Mouse (Mus musculus): ENCODE measurements at regions not wholly inside any gene's neighbourhood (a gene's known extent, or its start where the extent isn't known, plus 50 kb on each side); places are given as distances from the start of the nearest gene placed in this dataset.

GRCm38 (mm10) chr10:37711459-37711858, 572.7 kb upstream of the Marcks start:
- DNase-seq = no peak

- DNase-seq = no peak
Observed at GRCm38 (mm10) chr10:37694041-37694690, 555.4 kb upstream of the Marcks start.

GRCm38 (mm10) chr10:37692851-37693250, 554.1 kb upstream of the Marcks start:
- DNase-seq = no peak

GRCm38 (mm10) chr10:37691939-37692338, 553.2 kb upstream of the Marcks start:
- no peak for DNase-seq

GRCm38 (mm10) chr10:37683101-37683500, 544.4 kb upstream of the Marcks start:
- no peak for DNase-seq

- DNase-seq = no peak
Observed at GRCm38 (mm10) chr10:37680601-37681000, 541.9 kb upstream of the Marcks start.

GRCm38 (mm10) chr10:37677826-37678225, 539.1 kb upstream of the Marcks start:
- no peak for DNase-seq

GRCm38 (mm10) chr10:37668827-37669226, 530.1 kb upstream of the Marcks start:
- no peak for DNase-seq

- DNase-seq = no peak
Observed at GRCm38 (mm10) chr10:37667031-37667745, 528.5 kb upstream of the Marcks start.

- no peak for DNase-seq
Observed at GRCm38 (mm10) chr10:37666535-37666934, 527.8 kb upstream of the Marcks start.

GRCm38 (mm10) chr10:37637001-37637562, 498.4 kb upstream of the Marcks start:
- no peak for DNase-seq

GRCm38 (mm10) chr10:37636421-37636820, 497.7 kb upstream of the Marcks start:
- no peak for DNase-seq

- no peak for DNase-seq
Observed at GRCm38 (mm10) chr10:37630403-37630802, 491.7 kb upstream of the Marcks start.

- no peak for DNase-seq
Observed at GRCm38 (mm10) chr10:37627900-37628299, 489.2 kb upstream of the Marcks start.

GRCm38 (mm10) chr10:37626758-37627201, 488.1 kb upstream of the Marcks start:
- no peak for DNase-seq

GRCm38 (mm10) chr10:37625972-37626757, 487.4 kb upstream of the Marcks start:
- DNase-seq = no peak

- no peak for DNase-seq
Observed at GRCm38 (mm10) chr10:37623041-37623440, 484.3 kb upstream of the Marcks start.

GRCm38 (mm10) chr10:37618606-37619005, 479.9 kb upstream of the Marcks start:
- DNase-seq = no peak

- DNase-seq = no peak
Observed at GRCm38 (mm10) chr10:37617708-37618300, 479.1 kb upstream of the Marcks start.

- no peak for DNase-seq
Observed at GRCm38 (mm10) chr10:37615926-37616691, 477.4 kb upstream of the Marcks start.

GRCm38 (mm10) chr10:37613936-37614335, 475.2 kb upstream of the Marcks start:
- no peak for DNase-seq

- no peak for DNase-seq
Observed at GRCm38 (mm10) chr10:37603529-37603928, 464.8 kb upstream of the Marcks start.

Data from gastrocnemius, postnatal 10 days (tissue).